Mouse (Mus musculus) megakaryocyte, embryonic 14.5 days (primary cell): ENCODE data around the gene Ppp2r2c. TPM values are rescaled to one million over a fixed set of nuclear protein-coding genes. Genes with fewer than 3 reads are reported as not detected.
"Not testable (repeated sequence)": the region's sequence is repeated elsewhere in the genome, so short reads cannot be mapped to it uniquely, and the experiment has no call there.

ENCODE experiments used
- H3K27me3 ChIP-seq: replicated peaks from 2 replicates; pipeline ENCODE3; 2012; ENCODE audit warnings: inconsistent platforms
- H3K36me3 ChIP-seq: replicated peaks from 2 replicates; pipeline ENCODE3; 2012; ENCODE audit warnings: low read length, inconsistent platforms, mixed read lengths
- H3K4me1 ChIP-seq: 2 replicates; pipeline ENCODE4 v1.6.1; 2012; ENCODE audit warnings: inconsistent platforms
- H3K4me3 ChIP-seq: replicated peaks from 2 replicates; pipeline ENCODE3; 2012; ENCODE audit warnings: moderate library complexity, mild to moderate bottlenecking, inconsistent platforms
- H3K9me3 ChIP-seq: 2 replicates; pipeline ENCODE4 v1.6.1; 2012; ENCODE audit warnings: inconsistent platforms
- FLI1 ChIP-seq: IDR thresholded peaks from 2 replicates; pipeline ENCODE4 v1.6.1; 2012; ENCODE audit warnings: low read length, inconsistent platforms, mixed read lengths
- GATA1 ChIP-seq: IDR thresholded peaks from 3 replicates; pipeline ENCODE4 v1.6.1; 2012; ENCODE audit warnings: mixed read lengths, low read length, inconsistent platforms, borderline replicate concordance
- polyA plus RNA-seq: library from polyadenylated mRNA; stranded (reverse); fragments of >175 nt; gene quantifications from 2 replicates; pipeline ENCODE4 v1.2.3, GENCODE M21; 2012; ENCODE audit warnings: low replicate concordance; ENCODE audit not compliant: insufficient read depth

Ppp2r2c gene
- polyA plus RNA-seq, 1 experiment: 0.09 TPM

DNA sequence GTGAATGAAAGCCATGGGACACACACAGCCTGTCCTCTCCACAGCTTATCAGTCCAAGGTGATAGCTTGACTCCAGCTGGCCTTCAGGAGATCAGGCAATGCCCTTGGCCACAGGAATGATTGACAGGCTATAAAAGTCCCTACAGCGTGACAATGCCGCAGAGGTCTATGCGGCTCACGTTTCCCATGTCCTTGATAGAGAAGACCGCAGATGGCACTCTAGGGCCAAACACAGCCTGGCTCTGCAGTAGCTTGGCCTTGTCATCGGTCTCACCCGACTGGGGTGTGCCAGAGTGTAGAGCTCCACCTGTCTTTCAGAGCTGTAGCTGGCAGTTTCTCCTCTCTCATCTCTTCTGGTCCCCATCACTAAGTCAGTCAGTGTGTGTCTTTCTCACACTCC is 68.2 kb downstream of the Ppp2r2c start:
- no peaks in the 10 kb centered on the region for H3K36me3 ChIP-seq
- no peak overlapping the region for H3K4me3 ChIP-seq
- H3K27me3 ChIP-seq: peaks cover 51% of the 10 kb centered on the region
- H3K4me1 ChIP-seq: peaks cover 15% of the 10 kb centered on the region; the same call in 1 of the 2 replicates
- peaks cover 10% of the 10 kb centered on the region for H3K9me3 ChIP-seq
- TF ChIP-seq GATA1: no peak
- no peak for TF ChIP-seq FLI1

DNA sequence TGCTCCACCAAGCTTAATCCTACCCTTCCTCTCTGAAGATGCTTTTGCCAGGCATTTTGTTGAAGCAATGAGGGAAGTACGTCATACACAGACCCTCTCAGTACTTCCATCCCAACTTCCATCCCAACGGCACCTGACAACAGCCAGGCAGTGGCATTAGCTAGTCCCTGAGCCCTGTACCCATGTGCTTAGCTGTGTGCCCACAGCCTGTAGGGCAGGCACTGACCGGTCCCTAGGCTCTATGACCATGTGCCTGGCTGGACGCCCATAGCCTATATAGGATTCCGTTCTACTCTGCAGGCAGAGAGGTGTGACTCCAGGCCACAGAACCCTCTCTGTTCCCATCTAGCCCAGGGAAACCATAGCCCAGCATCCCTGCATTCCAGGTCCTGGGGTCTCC is 69.7 kb downstream of the Ppp2r2c start:
- Histone ChIP-seq H3K36me3 (no peaks in the 10 kb centered on the region), H3K4me1 (peaks cover 10% of the 10 kb centered on the region; the same call in 1 of the 2 replicates), H3K9me3 (peaks cover 9% of the 10 kb centered on the region), H3K27me3 (peaks cover 56% of the 10 kb centered on the region), H3K4me3 (no peak overlapping the region)
- TF ChIP-seq FLI1 (no peak), GATA1 (no peak)

DNA sequence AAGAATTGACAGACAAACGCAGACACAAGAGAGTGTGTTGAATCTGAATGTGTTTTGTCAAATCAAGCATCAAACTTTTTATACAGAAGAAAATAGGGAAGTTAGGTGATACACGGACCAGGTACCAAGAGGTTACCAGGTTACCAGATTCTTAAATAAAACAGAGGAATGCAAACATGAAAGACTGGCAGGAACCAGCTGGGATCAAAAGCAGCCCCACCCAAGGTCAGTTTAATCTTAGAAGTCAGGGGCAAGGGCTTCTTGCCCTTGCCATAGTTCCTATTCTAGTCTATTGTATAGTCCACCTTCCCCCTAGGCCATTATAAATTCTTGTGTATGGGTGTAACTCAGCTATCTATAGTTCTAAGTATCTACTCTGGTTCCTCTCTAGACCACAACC is 70.7 kb downstream of the Ppp2r2c start:
- not testable (repeated sequence) for H3K36me3 ChIP-seq, H3K9me3 ChIP-seq, H3K4me3 ChIP-seq, H3K4me1 ChIP-seq
- H3K27me3 ChIP-seq: peaks cover 54% of the 10 kb centered on the region

DNA sequence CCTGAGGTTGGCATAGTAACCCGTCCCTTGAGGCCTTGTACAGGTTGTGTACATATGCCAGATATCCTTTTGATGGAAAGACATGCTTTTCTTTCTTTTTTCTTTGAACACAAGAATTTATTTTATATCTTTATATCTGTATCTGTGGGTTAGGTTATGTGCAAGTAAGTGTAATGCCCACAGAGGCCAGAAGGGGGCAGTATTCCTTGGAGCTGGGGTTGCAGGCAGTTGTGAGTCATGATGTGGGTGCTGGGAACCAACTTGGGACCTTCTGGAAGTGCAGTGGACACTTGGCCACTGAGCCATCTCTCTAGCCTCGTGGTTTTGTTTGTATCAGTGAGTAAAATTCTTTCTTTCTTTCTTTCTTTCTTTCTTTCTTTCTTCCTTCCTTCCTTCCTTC is 74.1 kb downstream of the Ppp2r2c start:
- Histone ChIP-seq H3K4me3 (no peak overlapping the region), H3K9me3 (peaks cover 9% of the 10 kb centered on the region), H3K4me1 (peaks cover 13% of the 10 kb centered on the region; the same call in 1 of the 2 replicates), H3K27me3 (peaks cover 32% of the 10 kb centered on the region), H3K36me3 (no peaks in the 10 kb centered on the region)
- TF ChIP-seq GATA1 (no peak), FLI1 (no peak)

DNA sequence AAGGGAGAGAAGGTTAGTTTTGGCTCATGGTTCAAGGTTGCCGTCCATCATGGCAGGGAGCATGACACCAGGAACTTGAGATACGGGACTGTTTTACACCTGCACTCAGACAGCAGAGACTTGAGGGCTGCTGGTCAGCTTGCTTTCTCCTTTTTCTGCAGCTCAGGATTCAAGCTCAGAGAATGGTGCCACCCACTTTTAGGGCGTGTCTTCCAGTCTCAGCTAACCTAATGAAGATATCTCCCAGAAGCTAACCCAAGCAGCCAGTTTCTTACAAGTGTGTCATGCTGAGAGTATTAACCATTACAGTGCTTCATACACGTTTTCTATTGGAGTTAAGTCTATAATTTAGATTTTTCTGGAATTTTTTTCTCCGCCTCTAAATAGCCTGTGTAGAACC is 76.2 kb downstream of the Ppp2r2c start:
- H3K4me1 ChIP-seq: peaks cover 12% of the 10 kb centered on the region; the same call in 1 of the 2 replicates
- H3K36me3 ChIP-seq: no peaks in the 10 kb centered on the region
- H3K27me3 ChIP-seq: peaks cover 31% of the 10 kb centered on the region
- TF ChIP-seq GATA1: no peak
- TF ChIP-seq FLI1: no peak
- H3K9me3 ChIP-seq: peaks cover 9% of the 10 kb centered on the region
- H3K4me3 ChIP-seq: no peak overlapping the region

DNA sequence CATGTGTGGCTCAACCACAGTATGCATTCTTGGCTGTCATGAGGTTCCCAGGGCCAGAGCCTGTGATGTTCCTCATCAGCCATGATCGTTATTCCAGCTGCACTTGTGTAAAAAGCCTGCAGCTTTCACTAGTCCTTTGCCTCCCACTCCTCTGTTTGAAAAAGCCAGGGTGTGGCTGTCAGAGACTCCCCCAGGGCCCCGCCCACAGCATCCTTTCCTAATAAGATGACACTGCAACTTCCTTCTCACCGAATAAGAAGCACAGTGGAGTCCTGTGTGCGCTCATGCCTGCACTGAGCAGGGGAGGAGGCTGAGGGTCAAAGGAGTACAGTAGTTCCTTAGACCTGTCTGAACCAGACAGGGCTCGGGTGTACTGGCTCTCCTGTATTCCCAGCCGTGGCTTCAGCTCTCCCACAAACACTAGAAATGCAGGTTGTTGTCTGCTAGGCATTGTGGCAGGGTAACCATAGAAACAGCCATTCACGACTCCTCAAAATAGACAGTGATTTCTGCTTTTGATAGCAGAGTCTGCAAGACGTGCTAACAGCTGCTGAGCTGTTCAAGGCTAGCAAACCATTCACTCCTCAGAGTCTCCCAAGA is 76.9 kb downstream of the Ppp2r2c start:
- Histone ChIP-seq H3K4me1 (peaks cover 9% of the 10 kb centered on the region; the same call in 1 of the 2 replicates), H3K27me3 (peaks cover 29% of the 10 kb centered on the region), H3K4me3 (no peak overlapping the region), H3K9me3 (peaks cover 9% of the 10 kb centered on the region), H3K36me3 (no peaks in the 10 kb centered on the region)
- TF ChIP-seq FLI1: no peak

DNA sequence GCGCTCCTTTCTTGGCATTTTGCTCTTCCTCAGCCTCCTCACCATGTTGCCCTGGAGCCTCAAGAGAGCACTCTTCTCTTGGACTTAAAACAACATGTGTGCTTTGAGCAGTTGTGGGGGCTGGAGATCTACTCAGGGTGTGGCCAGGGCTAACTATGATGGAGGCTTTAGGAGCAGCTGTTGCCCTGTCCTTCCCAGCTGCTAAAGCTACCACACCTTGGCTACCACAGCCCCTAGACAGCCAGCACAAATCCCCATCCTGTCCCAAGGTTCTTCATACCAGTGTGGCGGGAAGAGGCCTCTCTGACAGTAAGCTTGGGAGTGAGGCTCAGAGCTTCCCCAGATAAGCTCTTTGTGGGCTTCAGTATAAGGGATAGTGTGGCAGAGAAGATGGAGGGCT is 77.4 kb downstream of the Ppp2r2c start:
- peaks cover 9% of the 10 kb centered on the region; the same call in 1 of the 2 replicates for H3K4me1 ChIP-seq
- no peak for TF ChIP-seq FLI1
- TF ChIP-seq GATA1: no peak
- H3K4me3 ChIP-seq: no peak overlapping the region
- H3K36me3 ChIP-seq: no peaks in the 10 kb centered on the region
- peaks cover 28% of the 10 kb centered on the region for H3K27me3 ChIP-seq
- H3K9me3 ChIP-seq: peaks cover 9% of the 10 kb centered on the region

DNA sequence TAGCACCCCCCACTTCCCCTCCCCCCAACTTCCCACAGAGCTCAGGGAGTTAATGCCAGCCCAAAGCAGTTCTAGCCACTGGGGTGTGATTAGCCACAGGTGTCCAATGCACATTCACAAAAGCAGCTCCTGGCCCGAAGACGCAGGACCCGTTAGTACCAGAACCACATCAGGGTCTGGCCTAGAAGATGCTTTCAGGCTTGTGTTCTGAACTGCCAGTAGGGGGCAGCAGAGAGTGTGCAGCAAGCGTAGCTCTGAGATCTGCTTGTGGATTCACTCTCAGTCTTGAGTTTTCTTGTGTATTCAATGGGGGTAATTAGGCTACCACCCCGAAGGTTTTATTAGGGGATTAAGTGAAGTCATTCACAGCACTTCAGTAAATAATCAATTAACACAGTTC is 78.1 kb downstream of the Ppp2r2c start:
- no peaks in the 10 kb centered on the region for H3K36me3 ChIP-seq
- peaks cover 9% of the 10 kb centered on the region; the same call in 1 of the 2 replicates for H3K4me1 ChIP-seq
- H3K4me3 ChIP-seq: no peak overlapping the region
- H3K9me3 ChIP-seq: peaks cover 9% of the 10 kb centered on the region
- peaks cover 22% of the 10 kb centered on the region for H3K27me3 ChIP-seq
- TF ChIP-seq FLI1 (no peak), GATA1 (no peak)

DNA sequence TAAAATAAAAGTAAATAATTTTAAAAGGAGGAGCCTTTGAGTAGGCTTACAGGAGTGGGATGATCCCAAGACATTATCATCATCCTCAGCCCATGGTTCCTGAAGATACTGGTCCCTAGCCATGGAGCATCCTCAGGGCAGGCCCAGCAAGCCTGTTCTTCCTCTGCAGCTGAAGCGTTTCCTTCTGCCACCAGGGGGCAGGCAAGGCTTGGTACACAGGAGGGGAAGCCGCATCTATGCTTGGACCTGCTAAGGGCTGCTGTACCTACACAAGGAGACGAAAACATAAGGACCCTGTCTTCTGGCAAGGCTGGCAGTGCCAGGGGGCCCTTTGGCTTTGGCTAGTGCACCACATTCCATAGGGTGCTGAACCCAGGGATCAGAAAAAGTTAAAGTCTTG is 80.5 kb downstream of the Ppp2r2c start:
- Histone ChIP-seq H3K27me3 (peaks cover 31% of the 10 kb centered on the region), H3K4me1 (peaks cover 9% of the 10 kb centered on the region; the same call in 1 of the 2 replicates), H3K4me3 (no peak overlapping the region), H3K9me3 (no peaks in the 10 kb centered on the region), H3K36me3 (no peaks in the 10 kb centered on the region)
- TF ChIP-seq GATA1 (no peak), FLI1 (no peak)

DNA sequence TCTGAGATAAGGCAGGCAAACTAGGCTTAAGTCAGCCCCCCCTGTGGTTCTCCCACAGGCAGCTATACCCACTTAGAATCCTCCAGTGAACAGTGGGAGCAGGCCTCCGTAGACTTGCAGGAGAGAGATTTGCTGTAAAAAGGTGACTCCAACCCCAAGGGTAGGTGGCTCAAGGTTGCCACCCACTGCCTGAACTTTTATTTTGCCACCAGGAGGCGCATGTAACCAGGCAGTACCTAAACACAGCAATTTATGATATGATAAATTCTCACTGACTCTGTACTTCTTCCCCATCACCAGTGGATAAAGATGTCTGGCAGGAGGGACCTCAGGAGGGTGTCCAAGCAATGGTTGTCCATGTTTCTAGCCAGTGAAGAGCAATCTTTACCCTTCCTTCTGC is 82.6 kb downstream of the Ppp2r2c start:
- no peaks in the 10 kb centered on the region for H3K36me3 ChIP-seq
- H3K9me3 ChIP-seq: no peaks in the 10 kb centered on the region
- no peak for TF ChIP-seq FLI1
- no peak for TF ChIP-seq GATA1
- H3K4me1 ChIP-seq: no peaks in the 10 kb centered on the region
- no peak overlapping the region for H3K4me3 ChIP-seq
- H3K27me3 ChIP-seq: peaks cover 31% of the 10 kb centered on the region

DNA sequence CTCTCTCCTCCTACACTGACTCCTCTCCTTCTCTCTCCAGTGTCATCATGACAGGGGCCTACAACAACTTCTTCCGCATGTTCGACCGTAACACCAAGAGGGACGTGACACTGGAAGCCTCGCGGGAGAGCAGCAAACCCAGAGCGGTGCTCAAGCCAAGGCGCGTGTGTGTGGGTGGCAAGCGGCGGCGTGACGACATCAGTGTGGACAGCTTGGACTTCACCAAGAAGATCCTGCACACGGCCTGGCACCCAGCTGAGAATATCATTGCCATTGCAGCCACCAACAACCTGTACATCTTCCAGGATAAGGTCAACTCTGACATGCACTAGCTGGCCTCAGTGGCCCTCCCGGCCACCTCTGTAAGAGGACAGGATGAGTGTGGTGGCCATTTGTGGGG is 84.0 kb downstream of the Ppp2r2c start:
- TF ChIP-seq GATA1 (no peak), FLI1 (no peak)
- no peaks in the 10 kb centered on the region for H3K36me3 ChIP-seq
- no peaks in the 10 kb centered on the region for H3K9me3 ChIP-seq
- H3K4me1 ChIP-seq: no peaks in the 10 kb centered on the region
- no peak overlapping the region for H3K4me3 ChIP-seq
- peaks cover 37% of the 10 kb centered on the region for H3K27me3 ChIP-seq
